Mouse (Mus musculus) hindlimb bud, embryonic 11.5 days (tissue): ENCODE measurements at regions not wholly inside any gene's neighbourhood (a gene's known extent, or its start where the extent isn't known, plus 50 kb on each side); places are given as distances from the start of the nearest gene placed in this dataset.

Experiments used
- DNase-seq: peaks from one replicate; pipeline ENCODE4 v3.0.0-alpha.2; 2012; ENCODE audit warnings: low read depth, low spot score; ENCODE audit errors: extremely low spot score

DNA sequence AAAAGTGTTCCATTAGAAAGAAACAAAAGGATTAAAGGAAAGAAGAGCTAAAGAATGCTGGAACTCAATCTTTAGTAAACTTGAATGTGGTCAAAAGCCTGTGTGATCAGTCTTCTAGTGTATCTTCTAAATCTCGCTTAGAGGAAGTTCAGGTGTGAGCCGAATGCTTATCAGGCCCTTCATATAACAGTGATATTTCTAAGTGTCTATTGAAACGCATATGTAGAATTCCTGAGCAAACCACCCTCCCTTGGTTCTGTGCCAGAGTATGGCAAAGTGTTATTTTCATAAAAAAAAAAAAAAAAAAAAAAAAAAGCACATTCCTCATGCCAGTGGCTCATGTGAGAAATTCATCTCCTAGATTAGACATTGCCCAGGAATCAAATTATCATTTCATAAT is 681.2 kb downstream of the Hdgfl1 start:
- no peak for DNase-seq

DNA sequence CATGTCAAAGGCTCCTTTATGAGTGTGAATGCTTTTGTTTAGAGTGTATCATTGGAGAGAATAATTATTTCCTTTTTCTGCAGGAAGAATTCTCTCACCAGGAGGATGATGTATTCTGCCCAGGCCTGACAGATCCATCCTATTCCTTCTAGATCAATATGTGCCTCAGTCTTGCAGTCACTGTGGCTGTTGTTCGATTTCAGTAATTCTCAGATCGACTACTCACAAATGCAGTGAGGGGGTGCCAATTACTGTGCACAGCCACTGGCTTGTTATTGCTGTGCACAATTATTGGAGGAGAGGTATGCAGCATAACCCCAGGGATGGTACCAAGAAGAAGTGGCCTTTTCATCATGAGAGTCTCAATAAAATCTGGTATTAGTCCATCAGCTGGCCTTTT is 689.2 kb downstream of the Hdgfl1 start:
- no peak for DNase-seq

DNA sequence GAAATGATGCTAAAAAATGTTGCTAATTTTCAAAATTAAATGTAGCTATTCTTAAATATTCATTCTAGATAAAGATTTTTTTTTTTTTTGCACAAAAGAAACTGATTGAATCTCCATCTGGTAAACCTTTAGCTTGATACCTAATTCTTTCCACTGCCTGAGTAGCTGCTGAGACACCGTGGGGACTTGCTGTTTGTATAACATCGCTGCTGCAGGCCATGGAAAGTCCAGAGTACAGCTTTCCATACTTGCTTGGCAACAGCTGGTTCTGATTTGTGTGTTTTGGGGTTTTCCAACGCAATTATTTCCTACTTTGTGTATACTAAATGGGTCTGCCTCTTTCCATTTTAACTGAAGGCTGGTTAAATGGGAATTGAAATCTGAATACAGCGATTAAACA is 689.7 kb downstream of the Hdgfl1 start:
- DNase-seq = no peak

- DNase-seq = no peak
These were observed 690.6 kb downstream of the Hdgfl1 start for GRCm38 (mm10) chr13:26079362-26079761.

- DNase-seq = no peak
These were observed 708.6 kb downstream of the Hdgfl1 start for GRCm38 (mm10) chr13:26061322-26061721.

- DNase-seq = no peak
These were observed 732.3 kb downstream of the Hdgfl1 start for GRCm38 (mm10) chr13:26037699-26038098.

- DNase-seq = no peak
These were observed 743.6 kb downstream of the Hdgfl1 start for GRCm38 (mm10) chr13:26026386-26026785.

DNA sequence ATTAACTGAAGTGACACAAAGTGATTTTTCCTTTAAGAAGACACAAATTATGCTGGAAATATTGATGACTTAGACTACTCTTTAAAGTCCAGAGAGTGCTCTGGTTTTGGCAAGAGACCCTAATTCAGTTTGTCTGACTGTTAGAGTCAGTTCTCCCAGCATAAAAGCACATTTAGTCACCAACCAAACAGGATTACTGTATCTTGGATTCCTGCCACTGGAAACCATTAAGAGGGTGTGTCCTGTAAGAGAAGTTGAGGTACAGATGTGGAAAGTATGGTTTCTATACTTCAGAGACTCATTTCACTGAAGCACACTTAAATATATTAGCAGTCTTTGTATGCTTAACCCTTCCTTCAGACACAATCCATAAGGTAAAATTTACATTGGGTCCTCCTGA is 745.3 kb downstream of the Hdgfl1 start:
- DNase-seq = no peak

DNA sequence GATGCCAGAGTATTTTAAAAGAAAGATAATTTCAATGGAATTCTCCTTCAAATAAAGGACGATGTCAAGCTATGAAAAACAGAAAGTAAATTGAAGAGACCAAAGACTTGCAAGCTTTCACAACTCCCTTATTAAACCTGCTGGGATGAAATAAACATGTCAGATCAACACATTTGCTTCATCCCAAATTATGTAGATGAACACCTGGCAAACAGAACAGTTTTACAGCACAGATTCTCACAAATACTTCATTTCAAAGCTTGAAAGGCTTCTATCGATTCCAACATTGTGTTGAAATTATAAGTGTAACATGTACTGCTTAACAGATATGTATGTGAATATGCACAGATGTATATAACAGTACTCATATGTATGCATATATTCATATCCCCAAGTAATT is 749.5 kb downstream of the Hdgfl1 start:
- DNase-seq = no peak

DNA sequence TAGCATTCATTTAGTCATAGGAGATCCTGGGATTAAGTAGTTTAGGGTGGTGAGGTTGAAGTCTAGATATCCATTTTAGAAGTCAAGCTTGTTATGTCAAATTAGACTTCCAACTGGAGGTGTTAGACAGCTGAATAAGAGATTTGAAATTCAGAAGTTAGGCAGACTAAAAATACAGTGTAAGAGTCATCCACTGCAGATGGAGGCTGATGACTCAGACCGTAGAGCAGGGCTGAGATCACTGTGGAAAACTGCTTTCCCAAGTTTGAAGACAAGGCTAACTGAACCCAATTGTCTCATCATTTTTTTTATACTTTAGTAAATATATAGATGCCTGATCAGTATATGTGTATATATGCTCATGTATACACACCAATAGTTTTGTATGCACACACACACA is 738.8 kb upstream of the Nrsn1 start:
- no peak for DNase-seq

- no peak for DNase-seq
These were observed 734.7 kb upstream of the Nrsn1 start for GRCm38 (mm10) chr13:26004768-26005560.

DNA sequence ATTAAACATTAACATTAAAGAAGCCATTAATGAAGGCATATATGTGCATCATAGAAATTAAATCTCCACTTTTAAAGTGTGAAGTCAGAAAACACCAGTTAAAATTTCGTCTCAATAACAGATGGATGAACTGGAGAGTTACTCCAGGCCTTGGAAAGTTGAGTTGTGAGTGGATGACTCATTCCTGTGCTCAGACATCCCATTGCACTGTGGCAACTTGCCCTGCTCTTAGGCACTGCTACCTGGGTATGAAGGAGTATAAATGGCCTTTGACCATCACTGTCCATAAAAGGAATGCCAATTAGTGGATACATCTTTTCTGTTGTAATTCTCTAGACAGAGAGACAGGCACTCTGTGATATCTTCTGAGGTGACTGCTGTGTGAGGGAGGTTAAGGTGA is 723.2 kb upstream of the Nrsn1 start:
- no peak for DNase-seq

DNA sequence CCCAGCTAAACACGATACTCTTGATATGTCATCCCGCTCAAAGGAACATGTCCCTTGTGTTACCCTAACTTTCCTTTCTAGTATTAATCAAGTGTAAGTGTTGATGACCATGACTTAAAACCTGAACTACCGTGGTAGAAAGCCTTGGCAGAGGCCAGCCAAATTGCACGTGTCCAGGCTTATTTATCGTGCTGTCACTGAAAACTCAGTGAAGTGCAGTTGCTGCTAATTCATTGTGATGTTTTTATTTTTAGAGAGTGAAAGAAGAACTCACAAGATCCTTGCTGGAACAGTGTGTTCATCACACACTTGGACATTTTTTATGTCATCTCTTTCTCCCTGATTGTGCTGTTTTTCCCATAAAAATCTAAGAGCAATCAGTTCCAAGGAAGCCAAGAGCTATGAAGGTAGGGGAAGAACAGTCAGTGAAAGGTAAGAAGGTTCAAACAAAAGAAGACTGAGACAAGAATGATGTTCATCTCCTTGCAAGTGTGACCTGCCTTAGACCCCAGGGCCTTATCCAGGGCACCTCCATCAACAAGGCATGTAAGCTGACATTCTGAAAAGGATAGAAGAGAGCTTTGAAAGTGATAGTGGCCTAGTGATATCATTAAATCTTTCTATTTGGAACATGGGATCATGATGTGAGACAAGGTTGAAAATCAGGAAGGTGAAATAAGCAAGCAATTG is 718.9 kb upstream of the Nrsn1 start:
- no peak for DNase-seq

- no peak for DNase-seq
These were observed 714.2 kb upstream of the Nrsn1 start for GRCm38 (mm10) chr13:25984535-25984934.

- no peak for DNase-seq
These were observed 713.4 kb upstream of the Nrsn1 start for GRCm38 (mm10) chr13:25983659-25984058.

DNA sequence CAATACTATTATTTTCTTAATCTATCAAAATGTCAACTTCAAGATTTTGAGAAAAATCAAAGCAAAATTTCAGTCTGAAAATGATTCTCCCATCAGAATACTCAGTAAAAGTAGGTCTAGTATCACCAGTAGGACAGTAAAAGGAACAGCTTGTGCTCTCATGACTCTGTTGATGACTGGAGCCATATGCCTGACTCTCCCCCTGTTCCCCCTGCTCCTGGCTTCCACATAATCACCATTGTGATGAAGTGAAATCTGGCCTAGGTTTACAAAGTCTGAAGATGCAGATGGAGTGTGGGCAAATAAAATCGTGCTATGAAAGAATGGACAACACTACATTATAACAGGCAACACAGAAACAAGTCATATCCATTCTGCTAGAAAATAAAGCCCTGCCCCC is 708.3 kb upstream of the Nrsn1 start:
- no peak for DNase-seq

- DNase-seq = no peak
These were observed 688.3 kb upstream of the Nrsn1 start for GRCm38 (mm10) chr13:25958592-25958991.

- DNase-seq = no peak
These were observed 687.8 kb upstream of the Nrsn1 start for GRCm38 (mm10) chr13:25958153-25958466.

- DNase-seq = no peak
These were observed 687.3 kb upstream of the Nrsn1 start for GRCm38 (mm10) chr13:25957451-25958152.

DNA sequence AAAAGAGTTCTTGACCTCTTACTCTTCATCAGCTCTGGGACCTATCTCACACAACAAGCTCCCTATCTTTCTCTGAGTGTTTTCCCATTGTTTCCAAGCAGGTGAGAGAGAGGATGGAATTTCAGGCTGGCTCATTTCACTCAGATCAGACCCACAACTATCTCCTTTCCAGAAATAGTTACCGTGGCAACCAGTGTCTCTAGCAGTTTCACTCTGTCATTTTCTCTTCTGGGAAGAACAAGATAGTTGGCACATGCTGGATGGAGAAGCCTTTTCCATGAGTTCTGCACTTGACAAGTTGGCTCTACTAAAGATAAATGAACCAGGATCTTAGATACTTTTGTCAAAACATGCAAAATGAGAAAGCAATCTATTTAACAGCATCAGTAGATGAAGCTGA is 667.3 kb upstream of the Nrsn1 start:
- no peak for DNase-seq

GRCm38 (mm10) chr13:25933783-25934182 is 663.5 kb upstream of the Nrsn1 start:
- no peak for DNase-seq

GRCm38 (mm10) chr13:25933246-25933645 is 662.9 kb upstream of the Nrsn1 start:
- DNase-seq = no peak
